Mouse (Mus musculus) gastrocnemius, adult 18-20 months (tissue): ENCODE data around the gene Lta. TPM values are rescaled to one million over a fixed set of nuclear protein-coding genes. Genes with fewer than 3 reads are reported as not detected.

Experiments
- DNase-seq: peaks from one replicate; pipeline ENCODE4 v3.0.0; 2021; ENCODE audit warnings: low spot score
- total RNA-seq, 2 experiments: library from RNA; stranded (reverse); gene quantifications; 2 replicates each; pipeline ENCODE4 v1.2.3; 2021

The Lta gene
- total RNA-seq, 2 experiments from 2014 or later = 0.43 to 0.48 TPM

GRCm38 (mm10) chr17:35185639-35186611, 19.2 kb downstream of the Lta start:
- peak; percentile 74 for DNase-seq

GRCm38 (mm10) chr17:35180093-35180492, 25.1 kb downstream of the Lta start:
- no peak for DNase-seq

- DNase-seq = peak; percentile 69
Observed at GRCm38 (mm10) chr17:35178528-35178927, 26.6 kb downstream of the Lta start.

- no peak for DNase-seq
Observed at GRCm38 (mm10) chr17:35175968-35176367, 29.2 kb downstream of the Lta start, which contains the start of gene Aif1. Aif1 (minus strand) TSS chr17:35176068.

- DNase-seq = no peak
Observed at GRCm38 (mm10) chr17:35175382-35175781, 29.8 kb downstream of the Lta start.

GRCm38 (mm10) chr17:35174201-35174977, 30.8 kb downstream of the Lta start:
- DNase-seq = no peak

GRCm38 (mm10) chr17:35173329-35173728, 31.8 kb downstream of the Lta start:
- no peak for DNase-seq

- DNase-seq = no peak
Observed at GRCm38 (mm10) chr17:35172445-35173234, 32.5 kb downstream of the Lta start.

- DNase-seq = no peak
Observed at GRCm38 (mm10) chr17:35168541-35169207, 36.5 kb downstream of the Lta start.

- no peak for DNase-seq
Observed at GRCm38 (mm10) chr17:35167794-35168193, 37.4 kb downstream of the Lta start.

- peak; percentile 55 for DNase-seq
Observed at GRCm38 (mm10) chr17:35166352-35167035, 38.7 kb downstream of the Lta start.

GRCm38 (mm10) chr17:35165451-35166155, 39.5 kb downstream of the Lta start:
- DNase-seq = no peak

- peak; percentile 98 for DNase-seq
Observed at GRCm38 (mm10) chr17:35164568-35165450, 40.3 kb downstream of the Lta start, which contains the start of gene Prrc2a. Prrc2a (minus strand) TSS chr17:35164897.

GRCm38 (mm10) chr17:35164218-35164567, 41.0 kb downstream of the Lta start:
- DNase-seq = no peak

GRCm38 (mm10) chr17:35163326-35164081, 41.6 kb downstream of the Lta start:
- no peak for DNase-seq

- DNase-seq = no peak
Observed at GRCm38 (mm10) chr17:35162730-35163129, 42.4 kb downstream of the Lta start.

GRCm38 (mm10) chr17:35162121-35162520, 43.0 kb downstream of the Lta start:
- no peak for DNase-seq

- no peak for DNase-seq
Observed at GRCm38 (mm10) chr17:35161421-35161820, 43.7 kb downstream of the Lta start.
